Mouse (Mus musculus) kidney, adult 10 weeks (tissue): ENCODE data around the gene Bmpr2. TPM values are rescaled to one million over a fixed set of nuclear protein-coding genes. Genes with fewer than 3 reads are reported as not detected.

Source experiments
- polyA plus RNA-seq: library from polyadenylated mRNA; stranded (reverse); fragments of 350-450 nt; fragmentation: Illumina TruSeq; extraction: RNeasy Lipid Tissue Mini Kit (QIAGEN cat#74804); gene quantifications from one replicate; pipeline ENCODE4 v1.2.3, GENCODE M21; 2014; ENCODE audit warnings: low read depth, low replicate concordance

Gene Bmpr2
- polyA plus RNA-seq = 59.3 TPM

DNA sequence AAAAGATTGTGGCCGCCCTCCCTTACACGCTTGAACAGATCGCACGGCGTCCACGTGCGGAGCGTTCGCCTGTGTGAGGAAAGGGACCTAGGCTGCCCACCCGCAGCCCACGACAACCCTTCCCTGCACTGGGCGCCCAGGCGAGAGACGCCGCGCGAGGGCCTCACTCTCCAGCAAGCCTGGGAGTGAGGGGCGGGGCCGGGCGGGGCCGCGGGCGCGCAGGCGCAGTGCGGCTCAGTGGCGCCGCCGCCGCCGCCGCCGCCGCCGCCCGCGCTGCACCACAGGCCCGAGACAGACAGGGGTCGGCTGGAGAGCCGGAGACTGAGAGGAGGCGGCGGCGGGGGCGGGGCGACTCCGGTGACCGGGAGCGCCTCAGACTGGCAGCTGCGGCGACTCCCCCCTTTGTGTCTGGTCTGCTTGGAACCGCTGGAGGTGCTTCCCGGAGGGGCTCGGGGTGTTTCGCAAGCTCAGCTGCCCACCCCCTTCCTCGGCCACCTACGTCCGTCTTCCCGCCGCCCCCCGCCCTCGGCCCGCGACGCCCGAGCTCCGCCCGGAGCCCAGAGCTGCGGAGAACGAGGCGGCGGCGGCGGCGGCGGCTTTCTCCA lies at the start of gene Bmpr2:
Gene Bmpr2, plus strand, starts transcription at position 237 of the 605 bp plus-strand sequence.

DNA sequence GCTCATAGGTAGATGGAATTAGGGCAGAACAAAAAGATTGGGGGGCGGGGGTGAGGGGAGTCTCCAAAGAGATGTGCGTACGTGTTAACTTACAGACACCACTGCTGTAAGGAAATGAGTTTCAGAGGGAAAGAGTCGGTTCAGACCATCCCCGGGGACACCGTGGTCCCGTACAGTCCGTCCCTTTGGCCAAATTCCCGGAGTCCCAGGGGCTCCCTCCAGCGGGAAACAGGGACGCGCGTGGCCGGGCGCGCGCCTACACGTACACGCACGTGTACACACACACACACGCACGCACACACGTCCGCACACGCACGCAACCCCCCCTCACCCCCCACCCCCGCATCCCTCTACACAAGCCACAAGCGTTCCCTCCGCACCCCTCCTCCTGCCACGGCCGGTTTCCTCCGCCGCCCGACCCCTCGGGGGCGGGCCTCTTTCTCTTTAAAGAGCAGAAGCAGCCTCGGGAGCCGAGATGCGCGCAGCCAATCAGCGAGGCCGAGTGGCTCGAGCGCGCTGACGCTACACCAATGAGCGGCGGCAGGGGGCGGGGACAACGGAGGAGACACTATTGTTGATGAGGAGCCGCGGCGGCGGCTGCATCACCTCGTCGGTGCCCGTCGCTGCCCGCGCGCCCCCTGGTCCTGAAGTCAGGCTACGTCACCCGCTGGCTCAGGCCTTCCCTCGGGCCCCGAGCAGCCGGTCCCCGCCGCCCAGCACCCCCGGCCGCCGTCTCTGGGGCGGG lies 149.4 kb downstream of the Bmpr2 start, which contains the start of gene Fam117b:
Gene Fam117b, plus strand, starts transcription at position 594 of the 745 bp plus-strand sequence.

Other genes with a start within 250 kb of the Bmpr2 start
- gene Gm973, start 247.1 kb upstream of the Bmpr2 start, polyA plus RNA-seq = 1.9 TPM
- 372 TPM for gene Sumo1, start 92.6 kb upstream of the Bmpr2 start, polyA plus RNA-seq
- 210 TPM for gene Nop58, start 78.4 kb upstream of the Bmpr2 start, polyA plus RNA-seq
- 39.6 TPM for gene Fam117b, start 149.6 kb downstream of the Bmpr2 start, polyA plus RNA-seq